Comparison of ENCODE assay signal across 22 mouse cellular contexts in genomic region chr15:6908601-6909000, GRCm38 (mm10). TPM values are rescaled to one million over a fixed set of nuclear protein-coding genes. Genes with fewer than 3 reads are reported as not detected.
DNase-seq lines count a peak whose midpoint lies in the region; ATAC-seq and TF ChIP-seq lines count a peak whose summit lies in the region.
"Had no signal": no experiment of that assay in that cellular context is flagged by ENCODE, and none has a peak within 500 bp of the region (broad histone marks: within the 10 kb centered on the region; RNA-seq: fewer than 3 reads in every experiment).

No protein-coding gene starts in this region.

- WGBS in heart, embryonic 10.5 days, result 52% methylated on average over 5 of the region's 5 CpGs
- WGBS in lung, embryonic 14.5 days, result 36% methylated on average over 5 of the region's 5 CpGs
- WGBS in lung, adult 2 months, result 18% methylated on average over 5 of the region's 5 CpGs

- H3K27me3 ChIP-seq in heart, embryonic 10.5 days (ENCODE audit: insufficient read depth, poor library complexity, severe bottlenecking), result no peaks in the 10 kb centered on the region
- H3K27me3 ChIP-seq in lung, embryonic 14.5 days (ENCODE audit: insufficient read depth, low read length), result no peaks in the 10 kb centered on the region
- H3K27me3 ChIP-seq: forebrain, embryonic 12.5 days; heart, embryonic 12.5 days; Patski had no signal

- H3K4me3 ChIP-seq in heart, embryonic 10.5 days, result no peak overlapping the region
- H3K4me3 ChIP-seq in lung, embryonic 14.5 days (ENCODE audit: low read depth, low read length), result no peak overlapping the region
- H3K4me3 ChIP-seq in lung, adult 2 months (replicated peaks; ENCODE audit: extremely low read depth, low read depth, low read length), result no peak overlapping the region
- H3K4me3 ChIP-seq: embryonic facial prominence, embryonic 13.5 days; forebrain, embryonic 12.5 days; heart, embryonic 12.5 days; hindbrain, embryonic 10.5 days; intestine, embryonic 15.5 days had no signal

- no peak for ATAC-seq in lung, embryonic 14.5 days (ENCODE audit: insufficient read depth)
- ATAC-seq: activated CD4-positive, CD25-positive, alpha-beta regulatory T cell, adult 4 months; forebrain, postnatal 0 days; Patski had no signal

- TF ChIP-seq POLR2A in lung, adult 2 months (IDR thresholded peaks at IDR 0.05; ENCODE audit: borderline replicate concordance, extremely low read depth, low read depth, low read length), result no peak

- peaks cover 19% of the 10 kb centered on the region for H3K4me1 ChIP-seq in heart, embryonic 10.5 days
- peaks cover 6% of the 10 kb centered on the region; the same call in 1 of the 2 replicates for H3K4me1 ChIP-seq in lung, embryonic 14.5 days (ENCODE audit: insufficient read depth)
- peaks cover 8% of the 10 kb centered on the region for H3K4me1 ChIP-seq in lung, adult 2 months (ENCODE audit: control insufficient read depth, insufficient read depth, low read length)
- H3K4me1 ChIP-seq: intestine, embryonic 15.5 days had no signal

- no peaks in the 10 kb centered on the region for H3K36me3 ChIP-seq in heart, embryonic 10.5 days
- no peaks in the 10 kb centered on the region for H3K36me3 ChIP-seq in lung, embryonic 14.5 days (ENCODE audit: insufficient read depth)
- H3K36me3 ChIP-seq: embryonic facial prominence, embryonic 13.5 days; forebrain, embryonic 12.5 days; heart, embryonic 12.5 days; hindbrain, embryonic 10.5 days; intestine, embryonic 15.5 days had no signal

- no peak overlapping the region for H3K27ac ChIP-seq in heart, embryonic 10.5 days
- H3K27ac ChIP-seq in lung, embryonic 14.5 days (ENCODE audit: low read depth), result no peak overlapping the region
- H3K27ac ChIP-seq: embryonic facial prominence, embryonic 13.5 days; forebrain, embryonic 12.5 days; hindbrain, embryonic 10.5 days; hindbrain, embryonic 14.5 days; intestine, embryonic 15.5 days had no signal

- DNase-seq in gastrocnemius, adult 18-20 months (ENCODE audit: low spot score), result peak; percentile 24
- DNase-seq in gastrocnemius, postnatal 10 days, result no peak
- DNase-seq in heart, adult 9 months (ENCODE audit: low spot score in 2 of 2), result peak; percentile 39 to 49
- DNase-seq in heart, embryonic 10.5 days (ENCODE audit: low spot score), result no peak
- peak; percentile 37 for DNase-seq in lung, embryonic 14.5 days
- DNase-seq in lung, adult 2 months, result no peak
- DNase-seq in lung, postnatal 25 days (ENCODE audit: low spot score), result peak; percentile 49
- no peak for DNase-seq in left cerebral cortex, adult 8-10 months (ENCODE audit: low spot score in 2 of 2)
- DNase-seq: adrenal gland, postnatal 14 days; cerebellum, adult 11-12 months; cerebellum, adult 9-10 months; cerebellum, postnatal 36 days; forebrain, postnatal 0 days had no signal

- H3K4me2 ChIP-seq in lung, embryonic 14.5 days, result no peak overlapping the region
- H3K4me2 ChIP-seq: forebrain, embryonic 12.5 days; hindbrain, embryonic 14.5 days; intestine, embryonic 15.5 days had no signal

- no peak overlapping the region for H3K9ac ChIP-seq in lung, embryonic 14.5 days
- H3K9ac ChIP-seq: embryonic facial prominence, embryonic 13.5 days; forebrain, embryonic 12.5 days; forebrain, postnatal 0 days; heart, embryonic 12.5 days; hindbrain, embryonic 14.5 days; intestine, embryonic 15.5 days had no signal

- no peak for TF ChIP-seq CTCF in lung, embryonic 14.5 days (IDR thresholded peaks at IDR 0.05; ENCODE audit: low read depth)
- no peak for TF ChIP-seq CTCF in lung, adult 2 months (IDR thresholded peaks at IDR 0.05; ENCODE audit: insufficient read depth, low read length)

- no peaks in the 10 kb centered on the region for H3K9me3 ChIP-seq in heart, embryonic 10.5 days
- no peaks in the 10 kb centered on the region for H3K9me3 ChIP-seq in lung, embryonic 14.5 days (ENCODE audit: low read depth, low read length)
- H3K9me3 ChIP-seq: embryonic facial prominence, embryonic 13.5 days; forebrain, embryonic 12.5 days; heart, embryonic 12.5 days; hindbrain, embryonic 10.5 days; intestine, embryonic 15.5 days had no signal

RNA-seq across cellular contexts. Expression of gene Osmr, which starts 33.8 kb away (rescaled TPM):
- 1 to 10 TPM; 3.7 to 6.0 TPM for total RNA-seq in gastrocnemius, adult 18-20 months (2021)
- 1 to 10 TPM; 5.5 to 7.5 TPM for total RNA-seq in gastrocnemius, postnatal 10 days (2021)
- 0.54 and 0.97 TPM in 2 replicates for polyA plus RNA-seq in heart, embryonic 10.5 days (2016; fragmentation: Nextera tagmentation; extraction: Ambion mirVana)
- polyA plus RNA-seq in lung, embryonic 14.5 days (2014; fragmentation: Nextera tagmentation; extraction: Ambion mirVana), result 0.50 and 0.74 TPM in 2 replicates
- 11.5 and 13.1 TPM in 2 replicates for polyA plus RNA-seq in lung, adult 2 months (2012; rRNA removed)
- 1 to 10 TPM; 1.7 to 8.3 (median 3.9) TPM for total RNA-seq in left cerebral cortex, adult 8-10 months (2022)
- total RNA-seq: MEL had no signal

Comparison
In these comparisons a context has a peak if more than half of its experiments do, and no peak if none do; other contexts are left out.
1. DNase-seq: peak in gastrocnemius, adult 18-20 months (single experiment), heart, adult 9 months (2 of 2), lung, embryonic 14.5 days (single experiment) and lung, postnatal 25 days (single experiment); none in gastrocnemius, postnatal 10 days (single experiment), heart, embryonic 10.5 days (single experiment), lung, adult 2 months (single experiment) and left cerebral cortex, adult 8-10 months (0 of 2).